Mouse (Mus musculus) kidney, adult 2 months (tissue): ENCODE data around the gene Pde8b.

ENCODE experiments used
- CTCF ChIP-seq: fragments of 200-500 bp; conservative IDR thresholded peaks from 2 replicates; pipeline ENCODE4 v1.5.1; 2011; ENCODE audit warnings: low read depth, mild to moderate bottlenecking, control low read depth, low read length, moderate library complexity, mixed read lengths; ENCODE audit not compliant: insufficient read depth, insufficient read length
- POLR2A ChIP-seq: fragments of 200-500 bp; IDR thresholded peaks from one replicate; pipeline ENCODE4 v1.6.1; 2011; ENCODE audit warnings: low read depth, low read length, control low read depth

DNA sequence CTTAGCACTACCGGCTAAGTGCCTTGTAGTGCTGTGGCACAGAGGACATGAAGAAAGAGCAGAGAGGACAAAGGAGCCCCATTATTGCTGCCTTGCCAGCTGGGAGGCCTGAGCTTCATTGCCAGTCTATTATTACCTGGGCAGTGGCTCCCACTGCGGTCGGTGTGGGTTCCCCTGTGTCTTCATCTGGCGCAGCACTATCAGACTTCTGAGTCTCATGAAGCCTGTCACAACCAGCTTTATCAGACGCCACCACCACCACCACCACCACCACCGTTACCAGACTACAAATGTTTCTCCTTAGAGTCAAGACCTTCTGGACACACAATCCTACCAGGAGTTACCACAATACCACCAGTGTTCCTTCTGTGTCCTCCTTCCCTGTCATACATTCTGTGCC lies 171.6 kb downstream of the Pde8b start:
- TF ChIP-seq POLR2A (no peak), CTCF (no peak)
